Mouse (Mus musculus): ENCODE measurements around the gene AY074887.

The AY074887 gene

DNA sequence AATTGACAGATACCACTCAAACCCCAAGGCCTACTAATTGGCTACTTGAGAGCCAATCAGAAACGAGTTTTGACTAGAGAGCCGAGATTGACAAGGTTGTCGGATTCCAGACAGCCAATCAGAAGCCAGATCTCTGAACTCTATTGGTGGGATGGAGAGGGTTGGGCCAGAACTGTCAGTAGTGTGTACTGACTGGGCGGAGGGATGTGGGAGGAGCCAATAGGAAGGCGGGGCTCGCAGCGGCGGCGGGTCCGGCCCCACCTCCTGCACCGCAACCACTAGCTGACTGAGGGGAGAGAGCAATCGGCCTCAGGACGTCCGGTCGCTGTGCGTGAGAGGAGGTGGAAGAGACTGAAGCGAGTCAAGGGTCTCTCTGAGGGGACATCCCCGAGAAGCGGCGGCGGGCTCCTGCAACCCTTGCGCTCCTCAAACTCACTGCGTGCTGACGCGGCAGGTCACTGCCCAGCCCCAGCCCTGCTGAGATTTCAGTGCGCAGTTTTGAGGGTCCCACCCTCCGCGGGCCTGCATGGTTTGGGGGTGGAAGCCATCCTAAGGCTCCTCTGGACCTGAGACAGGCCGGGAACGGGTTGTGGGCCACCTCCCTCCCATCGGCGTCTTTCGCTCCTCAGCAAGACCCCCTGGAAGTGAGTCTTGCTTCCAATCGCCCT is 33.7 kb downstream of the AY074887 start, which contains the start of gene Hykk:
Gene Hykk (plus strand): TSS at position 274 of the 668 bp plus-strand sequence.
- in situ Hi-C loops (cut with MboI, MseI): no loop called here

DNA sequence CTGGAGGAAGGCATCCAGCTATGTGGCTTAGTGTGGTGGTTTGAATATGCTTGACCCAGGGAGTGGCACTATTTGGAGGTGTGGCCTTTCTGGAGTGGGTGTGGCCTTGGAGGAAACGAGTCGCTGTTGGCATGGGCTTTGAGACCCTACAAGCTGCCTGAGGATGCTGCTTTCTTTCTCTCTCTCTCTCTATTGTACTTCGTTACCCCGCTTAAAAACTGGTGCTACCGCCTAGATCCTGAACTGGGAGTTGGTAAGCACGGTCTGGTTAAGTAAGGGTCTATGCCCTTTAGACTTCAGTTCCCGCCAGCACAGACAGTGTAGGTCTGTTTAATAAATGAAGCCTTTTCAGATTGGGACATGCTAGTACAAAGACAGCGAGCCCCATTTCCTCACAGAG is 34.4 kb downstream of the AY074887 start:
- in situ Hi-C loops (cut with MboI, MseI): no loop called here

GRCm38 (mm10) chr9:54915576-54915975 is 35.2 kb downstream of the AY074887 start:
- in situ Hi-C loops (cut with MboI, MseI): no loop called here

DNA sequence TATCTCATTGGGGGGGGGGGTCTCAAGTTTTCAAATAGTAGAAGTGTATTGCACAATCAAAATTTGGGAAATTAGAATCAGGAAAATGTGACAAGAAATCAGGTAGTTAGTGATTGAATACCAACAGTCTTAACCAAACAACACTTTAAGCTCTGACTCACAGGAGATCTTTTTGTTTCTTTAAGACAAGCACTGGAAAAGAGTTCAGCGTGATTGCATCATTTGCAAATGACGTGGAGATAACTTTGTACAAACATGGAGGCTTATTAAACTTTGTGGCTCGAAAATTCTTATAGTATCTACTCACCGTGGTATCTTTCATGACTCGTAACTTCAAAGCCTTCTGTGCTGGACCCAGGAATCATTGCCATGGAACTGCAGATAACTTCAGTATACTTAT is 41.4 kb downstream of the AY074887 start:
- in situ Hi-C loops (cut with MboI, MseI): no loop called here
